Mouse (Mus musculus): ENCODE measurements around the gene Tada2a.

DNA sequence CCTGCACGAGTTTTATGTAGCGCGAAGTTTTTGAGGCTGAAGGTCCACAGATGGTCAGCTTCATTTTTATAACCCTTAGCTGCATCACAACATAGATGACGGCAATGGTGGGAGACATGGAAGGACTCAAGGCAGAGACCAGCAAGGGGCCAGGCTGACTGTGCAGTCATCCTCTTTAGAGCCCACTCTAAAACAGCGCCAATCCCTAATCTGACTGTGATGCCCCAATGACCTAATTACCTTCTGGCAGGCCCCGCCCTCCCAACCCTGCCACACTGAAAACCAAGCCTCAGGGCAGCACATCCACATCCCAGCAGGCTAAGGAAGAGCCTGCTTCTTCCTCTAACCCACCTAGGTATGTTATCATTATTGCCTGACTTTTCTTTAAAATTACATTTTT is 68.8 kb downstream of the Tada2a start:
- TF ChIP-seq CTCF (IDR thresholded peaks at IDR 0.05; ENCODE audit: borderline replicate concordance, extremely low read depth, insufficient read depth, insufficient read length) = no peak
- no peak for TF ChIP-seq POLR2A (IDR thresholded peaks at IDR 0.05; ENCODE audit: borderline replicate concordance, extremely low read depth, insufficient read depth, insufficient read length, poor library complexity, severe bottlenecking)

Measured in brain, embryonic 14.5 days (tissue).